Mouse (Mus musculus) liver, adult 2 months (tissue): ENCODE data around the gene Timm13.

ENCODE experiments used
- CTCF ChIP-seq: fragments of 200-500 bp; IDR thresholded peaks from 2 replicates; pipeline ENCODE4 v1.5.1; 2011; ENCODE audit warnings: low read depth, low read length, control low read depth
- POLR2A ChIP-seq: fragments of 200-500 bp; IDR thresholded peaks from 2 replicates; pipeline ENCODE4 v1.6.1; 2011; ENCODE audit warnings: low read length, control low read depth; ENCODE audit not compliant: insufficient read depth; ENCODE audit errors: extremely low read depth

- TF ChIP-seq CTCF (no peak), POLR2A (no peak)
Observed at GRCm38 (mm10) chr10:80930361-80931152, 29.8 kb upstream of the Timm13 start.
